Mouse (Mus musculus): ENCODE measurements around the gene Foxred2. TPM values are rescaled to one million over a fixed set of nuclear protein-coding genes. Genes with fewer than 3 reads are reported as not detected.

The Foxred2 gene
- polyA plus RNA-seq, 1 experiment from 2014 or later: 5.7 TPM

Other genes starting within 250 kb of the Foxred2 start
- not detected in 2 replicates for gene Apol9b, start 227.7 kb downstream of the Foxred2 start, polyA plus RNA-seq (2014; fragmentation: Nextera tagmentation; extraction: Ambion mirVana)
- 0.08 TPM in 1 of 2 replicates, not detected in the other for gene Apol8, start 199.7 kb downstream of the Foxred2 start, polyA plus RNA-seq (2014; fragmentation: Nextera tagmentation; extraction: Ambion mirVana)
- 24.5 and 25.3 TPM in 2 replicates for gene Myh9, start 114.5 kb downstream of the Foxred2 start, polyA plus RNA-seq (2014; fragmentation: Nextera tagmentation; extraction: Ambion mirVana)
- 262 and 277 TPM in 2 replicates for gene Txn2, start 27.7 kb downstream of the Foxred2 start, polyA plus RNA-seq (2014; fragmentation: Nextera tagmentation; extraction: Ambion mirVana)
- 233 and 243 TPM in 2 replicates for gene Eif3d, start 14.1 kb upstream of the Foxred2 start, polyA plus RNA-seq (2014; fragmentation: Nextera tagmentation; extraction: Ambion mirVana)
- 1.4 and 1.7 TPM in 2 replicates for gene Cacng2, start 163.3 kb upstream of the Foxred2 start, polyA plus RNA-seq (2014; fragmentation: Nextera tagmentation; extraction: Ambion mirVana)
- 115 and 119 TPM in 2 replicates for gene Ift27, start 217.4 kb upstream of the Foxred2 start, polyA plus RNA-seq (2014; fragmentation: Nextera tagmentation; extraction: Ambion mirVana)
- 0.26 TPM in 1 of 2 replicates, not detected in the other for gene Pvalb, start 249.7 kb upstream of the Foxred2 start, polyA plus RNA-seq (2014; fragmentation: Nextera tagmentation; extraction: Ambion mirVana)

All from neural tube, embryonic 11.5 days (tissue).